Mouse (Mus musculus): ENCODE data around the gene Dazap1. TPM values are rescaled to one million over a fixed set of nuclear protein-coding genes. Genes with fewer than 3 reads are reported as not detected.

Dazap1 gene
- polyA plus RNA-seq, 1 experiment from 2014 or later, result 66.6 TPM

DNA sequence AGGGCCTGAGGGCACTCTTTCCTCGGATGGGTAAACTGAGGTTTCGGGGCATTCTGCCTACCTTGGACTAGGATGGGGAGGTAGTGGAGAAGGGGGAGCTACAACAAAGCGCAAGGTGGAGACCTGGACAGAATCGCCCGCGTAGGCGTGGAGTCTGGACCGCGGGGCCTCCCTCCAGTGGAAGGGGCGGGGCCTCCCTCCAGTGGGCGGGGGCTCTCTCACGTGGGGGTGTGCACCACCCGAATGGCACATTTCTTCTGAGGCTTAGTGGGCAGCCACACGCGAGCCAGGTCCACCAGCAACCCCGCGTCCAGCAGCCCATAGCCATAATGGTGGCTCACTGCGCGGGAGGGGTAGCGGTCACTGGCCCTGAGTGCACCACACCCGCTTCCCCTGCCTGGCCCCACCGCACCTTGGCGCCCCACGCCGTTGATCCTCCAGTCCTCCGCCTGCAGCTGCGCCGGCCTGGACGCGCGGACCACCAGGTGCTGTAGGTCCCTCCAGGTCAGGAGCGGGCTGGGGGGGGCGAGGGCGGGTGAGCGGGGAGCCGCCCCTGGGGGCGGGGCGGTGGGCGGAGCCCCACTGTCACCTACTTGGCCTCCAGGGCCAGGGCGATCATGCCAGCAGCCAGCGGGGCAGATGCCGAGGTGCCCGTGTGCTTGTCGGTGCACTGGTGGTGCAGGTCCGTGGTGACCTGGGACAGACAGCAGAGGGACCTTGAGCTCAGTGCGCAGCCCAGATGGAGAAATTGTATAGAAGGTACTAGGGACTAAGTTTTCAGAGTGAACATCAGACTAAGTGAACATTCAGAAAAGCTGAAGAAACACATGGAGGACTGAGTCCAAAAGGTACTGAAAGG, 62.2 kb downstream of the Dazap1 start:
- peak overlapping the region; percentile 42 for H3K4me3 ChIP-seq
- peak overlapping the region; percentile 96 for H3K4me2 ChIP-seq (replicated peaks)
- peak; percentile 11; the same call in 1 of the 2 replicates for ATAC-seq (ENCODE audit: low FRiP score, low read depth)
- WGBS, result 2% methylated on average over 46 of the region's 46 CpGs
- H3K9ac ChIP-seq, result peak overlapping the region; percentile 62
- H3K27me3 ChIP-seq (replicated peaks), result peaks cover 13% of the 10 kb centered on the region
- H3K36me3 ChIP-seq, result peaks cover 6% of the 10 kb centered on the region
- H3K27ac ChIP-seq, result no peak overlapping the region
- H3K9me3 ChIP-seq, result no peaks in the 10 kb centered on the region
- peaks cover 35% of the 10 kb centered on the region for H3K4me1 ChIP-seq

DNA sequence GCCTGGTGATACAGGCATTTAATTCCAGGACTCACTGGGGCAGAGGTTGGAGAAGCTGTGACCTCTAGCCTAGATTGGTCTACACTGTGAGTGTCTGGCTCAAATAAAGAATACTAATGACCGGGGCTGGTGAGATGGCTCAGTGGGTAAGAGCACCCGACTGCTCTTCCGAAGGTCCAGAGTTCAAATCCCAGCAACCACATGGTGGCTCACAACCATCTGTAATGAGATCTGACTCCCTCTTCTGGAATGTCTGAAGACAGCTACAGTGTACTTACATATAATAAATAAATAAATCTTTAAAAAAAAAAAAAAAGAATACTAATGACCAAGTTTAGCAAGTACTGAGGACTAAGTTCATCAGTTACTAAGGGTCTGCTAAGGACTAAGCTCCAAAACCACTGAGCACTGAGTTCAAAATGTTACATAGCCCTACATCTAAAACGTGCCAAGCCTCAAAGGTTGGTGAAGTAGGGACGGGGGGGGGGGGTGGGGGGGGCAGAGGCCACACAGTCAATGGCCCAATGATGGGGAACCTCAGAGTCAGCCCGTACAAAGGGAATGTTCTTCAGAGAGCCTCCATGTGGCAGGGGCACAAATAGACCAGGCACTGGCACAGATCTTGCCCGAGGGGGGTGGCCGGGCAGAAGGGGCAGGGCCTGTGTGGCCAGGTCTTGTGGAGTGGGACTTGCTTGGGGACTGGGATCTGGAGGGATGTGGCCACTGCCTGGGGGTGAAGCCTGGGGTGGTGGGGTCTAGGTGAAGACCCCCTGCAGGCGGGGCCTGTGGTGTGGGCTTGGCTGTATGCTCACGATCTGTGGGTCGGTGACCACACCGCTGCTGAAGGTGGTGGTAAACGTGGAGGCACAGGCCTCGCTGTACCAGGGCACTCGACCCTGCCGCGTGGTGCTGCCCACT, 63.1 kb downstream of the Dazap1 start:
- Histone ChIP-seq H3K9ac (no peak overlapping the region), H3K27me3 (replicated peaks) (peaks cover 13% of the 10 kb centered on the region), H3K4me3 (no peak overlapping the region), H3K27ac (no peak overlapping the region), H3K36me3 (no peaks in the 10 kb centered on the region), H3K9me3 (no peaks in the 10 kb centered on the region), H3K4me2 (replicated peaks) (peak overlapping the region; percentile 96), H3K4me1 (peaks cover 32% of the 10 kb centered on the region)
- ATAC-seq (ENCODE audit: low FRiP score, low read depth), result no peak
- 82% methylated on average over 17 of the region's 17 CpGs for WGBS

DNA sequence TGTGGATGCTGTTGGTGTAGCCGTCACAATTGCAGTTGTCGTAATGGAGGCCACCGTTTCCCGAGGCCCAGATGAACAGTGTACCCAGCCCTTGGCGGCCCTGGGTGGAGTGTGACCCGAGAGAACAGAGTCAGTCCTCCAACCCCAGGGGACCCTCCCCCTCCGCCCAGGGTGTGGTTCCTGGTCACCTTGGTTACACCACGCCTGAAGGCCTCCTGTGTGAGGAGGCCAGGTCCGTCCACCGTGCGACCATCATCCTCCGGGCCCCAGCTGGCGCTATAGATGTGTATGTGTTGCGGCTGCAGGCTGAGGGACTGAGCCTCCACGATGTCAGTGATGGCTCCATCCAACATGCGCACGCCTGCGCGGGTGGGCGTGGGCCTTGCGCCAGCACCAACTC, 63.8 kb downstream of the Dazap1 start:
- 82% methylated on average over 21 of the region's 21 CpGs for WGBS
- Histone ChIP-seq H3K4me2 (replicated peaks) (no peak overlapping the region), H3K27ac (no peak overlapping the region), H3K9ac (no peak overlapping the region), H3K36me3 (no peaks in the 10 kb centered on the region), H3K27me3 (replicated peaks) (peaks cover 13% of the 10 kb centered on the region), H3K9me3 (no peaks in the 10 kb centered on the region), H3K4me3 (no peak overlapping the region), H3K4me1 (peaks cover 28% of the 10 kb centered on the region)
- no peak for ATAC-seq (ENCODE audit: low FRiP score, low read depth)

DNA sequence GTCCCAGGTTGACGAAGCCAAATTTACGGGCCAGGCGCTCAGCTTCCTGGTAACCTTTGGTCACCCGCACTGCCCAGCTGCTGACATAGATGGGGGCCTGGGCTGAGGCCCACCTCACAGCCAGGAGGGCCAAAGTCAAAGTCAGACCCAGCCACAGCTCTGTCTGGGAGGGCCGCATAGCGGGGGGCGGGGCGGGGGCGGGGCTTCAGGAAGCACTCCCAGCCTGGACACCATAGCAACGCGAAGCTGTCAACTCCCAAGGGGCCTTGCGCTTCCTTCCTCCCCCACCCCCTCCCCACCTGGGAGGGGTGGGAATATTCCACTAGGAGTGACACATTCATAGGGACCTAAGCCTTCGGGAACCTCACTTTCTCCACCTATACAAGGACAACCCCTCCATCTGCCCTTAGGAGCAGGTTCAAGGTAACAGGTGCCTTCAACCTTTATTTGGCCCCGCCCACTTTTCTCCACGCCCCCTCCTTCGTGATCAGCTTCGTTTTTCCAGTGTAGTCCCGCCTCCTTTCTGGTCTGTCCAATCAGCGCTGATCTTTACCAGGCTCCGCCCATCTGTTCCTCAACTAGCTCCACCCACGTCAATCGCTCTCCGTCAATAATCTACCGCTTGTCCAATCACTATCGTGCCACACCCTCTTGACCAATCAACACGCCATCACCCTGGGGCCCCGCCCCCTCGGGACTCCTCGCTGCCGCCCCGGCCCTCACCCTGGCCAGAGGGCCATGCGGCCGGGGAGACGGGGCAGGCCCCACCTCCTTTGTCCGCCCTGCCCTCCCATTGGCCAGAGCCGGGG, 68.2 kb downstream of the Dazap1 start, which contains the start of the genes Pcsk4 and Reep6:
Pcsk4 (minus strand) TSS at position 226 of the 809 bp plus-strand sequence.
Reep6 (plus strand) TSS at position 681 of the 809 bp plus-strand sequence.
- peak within 1 kb of the TSS; percentile 38 for H3K4me3 ChIP-seq
- no peaks in the 10 kb centered on the region for H3K9me3 ChIP-seq
- H3K36me3 ChIP-seq, result no peaks in the 10 kb centered on the region
- H3K4me1 ChIP-seq, result peaks cover 19% of the 10 kb centered on the region
- H3K9ac ChIP-seq, result peak within 1 kb of the TSS; percentile 53
- 6% methylated on average over 36 of the region's 36 CpGs for WGBS
- ATAC-seq (ENCODE audit: low FRiP score, low read depth), result peak; percentile 92
- H3K27ac ChIP-seq, result no peak within 1 kb of the TSS
- H3K27me3 ChIP-seq (replicated peaks), result peaks cover 16% of the 10 kb centered on the region
- H3K4me2 ChIP-seq (replicated peaks), result peak within 1 kb of the TSS; percentile 79

DNA sequence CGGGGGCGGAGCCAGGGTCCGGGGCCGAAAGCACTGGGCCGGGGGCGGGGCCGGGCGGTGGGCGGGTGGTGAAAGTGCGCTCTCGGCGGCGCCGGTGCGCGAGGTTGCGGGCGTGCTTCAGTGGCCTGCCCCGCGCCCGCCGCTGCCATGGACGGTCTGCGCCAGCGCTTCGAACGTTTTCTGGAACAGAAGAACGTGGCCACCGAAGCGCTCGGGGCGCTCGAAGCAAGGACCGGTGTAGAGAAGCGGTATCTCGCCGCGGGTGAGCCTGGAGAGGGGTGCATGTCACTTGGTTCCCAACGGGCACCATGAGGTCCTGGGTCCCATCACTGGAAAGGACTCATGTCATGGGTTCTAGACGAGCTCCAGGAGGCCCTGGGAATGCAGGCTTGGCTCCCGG, 68.8 kb downstream of the Dazap1 start:
- Histone ChIP-seq H3K9ac (peak overlapping the region; percentile 53), H3K27ac (no peak overlapping the region), H3K4me3 (peak overlapping the region; percentile 38), H3K4me1 (peaks cover 17% of the 10 kb centered on the region), H3K9me3 (no peaks in the 10 kb centered on the region), H3K4me2 (replicated peaks) (peak overlapping the region; percentile 79), H3K36me3 (no peaks in the 10 kb centered on the region), H3K27me3 (replicated peaks) (peaks cover 21% of the 10 kb centered on the region)
- WGBS, result 1% methylated on average over 41 of the region's 41 CpGs
- ATAC-seq (ENCODE audit: low FRiP score, low read depth), result no peak

DNA sequence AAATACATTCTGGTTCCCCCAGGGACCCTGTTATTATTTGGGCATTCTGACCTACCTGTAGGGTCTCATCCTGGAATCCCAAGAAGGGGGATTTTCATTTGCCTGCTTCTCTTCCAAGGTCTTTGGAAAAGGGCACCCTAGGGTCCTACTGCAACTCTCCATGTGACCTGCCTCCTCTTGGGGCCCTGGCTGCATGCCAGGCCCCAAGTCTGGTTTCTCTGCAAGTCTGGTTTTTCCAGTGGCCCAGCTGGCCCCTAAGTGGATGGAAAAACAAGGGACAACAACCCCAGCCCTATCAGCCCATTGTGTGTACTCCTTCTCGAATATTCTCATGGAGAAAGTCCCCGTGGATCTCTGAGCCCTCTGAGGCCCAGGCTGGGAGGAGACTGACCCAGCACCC, 69.6 kb downstream of the Dazap1 start:
- peaks cover 15% of the 10 kb centered on the region for H3K4me1 ChIP-seq
- no peak overlapping the region for H3K27ac ChIP-seq
- WGBS, result 75% methylated on average over 2 of the region's 2 CpGs
- no peaks in the 10 kb centered on the region for H3K36me3 ChIP-seq
- H3K9me3 ChIP-seq, result no peaks in the 10 kb centered on the region
- H3K4me2 ChIP-seq (replicated peaks), result peak overlapping the region; percentile 79
- peaks cover 23% of the 10 kb centered on the region; the same call in 1 of the 2 replicates for H3K27me3 ChIP-seq (replicated peaks)
- no peak for ATAC-seq (ENCODE audit: low FRiP score, low read depth)
- H3K9ac ChIP-seq, result no peak overlapping the region
- H3K4me3 ChIP-seq, result no peak overlapping the region

DNA sequence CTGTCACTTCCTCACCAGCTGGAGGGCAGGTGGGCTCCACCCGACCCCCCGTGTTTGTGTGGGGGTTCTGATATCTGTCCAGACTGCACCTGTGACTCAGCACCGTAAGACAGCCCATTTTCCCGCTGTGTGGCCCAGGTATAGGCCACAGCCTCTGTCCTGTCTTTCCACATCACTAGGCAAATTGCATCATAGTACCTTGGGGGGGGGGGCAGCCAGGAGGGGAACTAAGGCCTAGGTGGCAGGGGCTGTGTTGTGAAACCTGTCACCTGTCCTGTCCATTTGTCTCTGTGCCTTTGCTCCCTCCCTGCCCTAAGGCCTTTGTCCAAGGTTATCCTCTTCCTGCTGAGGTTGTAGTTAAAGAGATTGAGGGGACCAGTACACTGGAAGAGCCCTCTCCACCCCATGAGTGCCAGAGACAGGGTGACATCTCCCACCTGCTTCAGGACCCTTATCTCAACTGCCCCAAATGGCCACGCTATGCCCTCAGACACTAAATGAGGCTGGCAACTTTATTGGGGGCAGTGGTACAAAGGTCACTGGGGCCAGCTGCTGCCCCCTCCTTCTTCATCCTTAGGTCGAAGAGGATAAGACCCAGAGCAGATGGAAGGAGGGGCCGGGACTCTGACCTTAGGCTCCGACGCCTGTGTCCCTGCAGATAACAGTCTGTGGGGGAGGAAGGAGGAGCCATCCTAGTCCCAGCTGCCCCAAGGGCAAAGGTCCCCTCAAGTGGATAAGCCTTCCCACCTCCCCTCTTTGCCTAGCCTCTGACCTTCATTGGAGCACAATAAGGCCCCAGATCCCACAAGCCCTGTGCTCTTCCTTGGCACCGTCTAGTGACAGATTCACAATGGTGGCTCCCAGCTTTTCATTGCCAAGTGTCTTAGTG, 70.6 kb downstream of the Dazap1 start:
- H3K27me3 ChIP-seq (replicated peaks), result peaks cover 23% of the 10 kb centered on the region; the same call in 1 of the 2 replicates
- ATAC-seq (ENCODE audit: low FRiP score, low read depth), result no peak
- H3K9me3 ChIP-seq, result no peaks in the 10 kb centered on the region
- no peak overlapping the region for H3K9ac ChIP-seq
- no peak overlapping the region for H3K4me3 ChIP-seq
- no peak overlapping the region for H3K27ac ChIP-seq
- 72% methylated on average over 10 of the region's 10 CpGs for WGBS
- peaks cover 15% of the 10 kb centered on the region for H3K4me1 ChIP-seq
- no peak overlapping the region for H3K4me2 ChIP-seq (replicated peaks)
- H3K36me3 ChIP-seq, result no peaks in the 10 kb centered on the region

DNA sequence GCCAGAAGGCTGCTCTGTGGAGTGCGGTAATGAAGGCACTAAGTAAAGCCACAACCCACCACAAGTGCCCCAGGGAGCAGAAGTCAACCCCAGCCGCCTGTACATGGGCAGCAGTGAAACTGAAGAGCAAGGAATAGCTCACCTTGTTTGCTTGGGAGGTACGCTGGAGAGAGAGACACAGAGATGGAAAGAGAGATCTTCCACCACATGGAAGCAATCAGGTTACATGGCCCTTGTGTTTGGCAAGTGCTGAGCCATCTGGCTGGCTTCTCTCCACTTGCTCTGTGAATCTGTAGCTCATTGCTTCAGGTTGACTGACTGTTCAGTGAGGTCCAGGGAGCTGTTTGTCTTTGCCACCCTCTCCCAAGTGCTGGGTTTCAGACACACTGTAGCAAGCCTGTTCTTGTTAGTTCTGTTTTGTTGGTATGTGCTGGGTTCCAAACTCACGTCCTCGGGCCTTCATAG, 71.3 kb downstream of the Dazap1 start:
- ATAC-seq (ENCODE audit: low FRiP score, low read depth), result no peak
- Histone ChIP-seq H3K27me3 (replicated peaks) (0 out of 2 replicates have a peak, but pooled peaks cover 23% of the 10 kb centered on the region), H3K4me1 (peaks cover 15% of the 10 kb centered on the region), H3K9ac (no peak overlapping the region), H3K27ac (no peak overlapping the region), H3K4me2 (replicated peaks) (no peak overlapping the region), H3K9me3 (no peaks in the 10 kb centered on the region), H3K36me3 (no peaks in the 10 kb centered on the region), H3K4me3 (no peak overlapping the region)
- WGBS, result 77% methylated on average over 5 of the region's 5 CpGs

DNA sequence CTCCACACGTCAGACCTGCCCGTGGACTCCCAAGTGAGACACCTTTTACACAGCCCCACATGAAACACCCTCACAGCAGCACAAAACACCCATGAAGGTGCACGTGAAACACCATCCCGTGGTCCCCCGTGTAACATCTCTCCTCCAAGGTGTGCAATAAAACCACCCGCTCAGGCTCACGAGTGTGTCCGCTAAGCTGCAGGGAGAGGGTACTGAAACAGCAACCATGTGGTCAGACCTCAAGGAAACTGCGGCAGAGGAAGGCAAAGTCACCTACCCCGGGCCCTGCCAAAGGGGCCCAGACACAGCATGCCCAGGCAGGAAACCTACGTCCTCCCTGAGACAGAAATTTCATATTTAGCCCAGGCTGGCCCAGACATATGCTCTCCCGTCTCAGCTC, 75.0 kb downstream of the Dazap1 start:
- Histone ChIP-seq H3K4me3 (no peak overlapping the region), H3K9me3 (no peaks in the 10 kb centered on the region), H3K27me3 (replicated peaks) (peaks cover 32% of the 10 kb centered on the region), H3K36me3 (no peaks in the 10 kb centered on the region), H3K27ac (no peak overlapping the region), H3K9ac (no peak overlapping the region), H3K4me1 (peaks cover 7% of the 10 kb centered on the region; the same call in 1 of the 2 replicates), H3K4me2 (replicated peaks) (no peak overlapping the region)
- 87% methylated on average over 12 of the region's 12 CpGs for WGBS
- no peak for ATAC-seq (ENCODE audit: low FRiP score, low read depth)
